Mouse (Mus musculus) ES-Bruce4 (cell line): ENCODE results near the gene Atxn2. TPM values are rescaled to one million over a fixed set of nuclear protein-coding genes. Genes with fewer than 3 reads are reported as not detected.
A peak's percentile ranks its signal among the peaks of the same experiment; 100 is the strongest.

Experiments used
- H3K27ac ChIP-seq: 2 replicates; pipeline ENCODE4 v1.5.1; 2012; ENCODE audit warnings: low read length, inconsistent platforms; ENCODE audit not compliant: insufficient read depth
- H3K27me3 ChIP-seq: 2 replicates; pipeline ENCODE4 v1.6.1; 2012; ENCODE audit warnings: mild to moderate bottlenecking, low read length, inconsistent platforms; ENCODE audit not compliant: control insufficient read depth, poor library complexity, insufficient read depth, severe bottlenecking
- H3K36me3 ChIP-seq: 2 replicates; pipeline ENCODE4 v1.6.1; 2012; ENCODE audit warnings: inconsistent platforms, mild to moderate bottlenecking, low read length, moderate library complexity; ENCODE audit not compliant: control insufficient read depth, poor library complexity, insufficient read depth, severe bottlenecking
- H3K4me1 ChIP-seq: one replicate; pipeline ENCODE4 v1.8.1; 2011; ENCODE audit warnings: low read length; ENCODE audit not compliant: control insufficient read depth, insufficient read depth
- H3K4me3 ChIP-seq: 2 replicates; pipeline ENCODE4 v1.5.1; 2011; ENCODE audit warnings: low read depth, mild to moderate bottlenecking, low read length
- H3K9ac ChIP-seq: 2 replicates; pipeline ENCODE4 v1.6.1; 2012; ENCODE audit warnings: low read depth, mild to moderate bottlenecking, inconsistent platforms; ENCODE audit not compliant: poor library complexity, severe bottlenecking
- H3K9me3 ChIP-seq: replicated peaks from 2 replicates; pipeline ENCODE4 v1.6.1; 2012; ENCODE audit warnings: mild to moderate bottlenecking, low read length, inconsistent platforms; ENCODE audit not compliant: control insufficient read depth, poor library complexity, insufficient read depth, severe bottlenecking
- CTCF ChIP-seq: IDR thresholded peaks from one replicate; pipeline ENCODE4 v1.8.1; 2011; ENCODE audit warnings: low read depth, low read length
- EP300 ChIP-seq: IDR thresholded peaks from 2 replicates; pipeline ENCODE4 v1.6.1; 2011; ENCODE audit warnings: low read depth, low read length; ENCODE audit not compliant: insufficient read depth
- POLR2A ChIP-seq: IDR thresholded peaks from one replicate; pipeline ENCODE4 v1.8.1; 2011; ENCODE audit warnings: low read length; ENCODE audit not compliant: insufficient read depth
- polyA plus RNA-seq: library from polyadenylated mRNA; stranded (reverse); fragments of >200 nt; gene quantifications from 2 replicates; pipeline ENCODE4 v1.2.4, GENCODE M21; 2011; ENCODE audit warnings: low read depth; ENCODE audit not compliant: missing spikeins, insufficient read depth, insufficient read length

Atxn2 gene
- polyA plus RNA-seq, 1 experiment = 284 TPM

GRCm38 (mm10) chr5:121714331-121714730 is 3.2 kb downstream of the Atxn2 start:
- Histone ChIP-seq H3K36me3 (0 out of 2 replicates have a peak, but pooled peaks cover 4% of the 10 kb centered on the region), H3K27me3 (no peaks in the 10 kb centered on the region), H3K27ac (no peak overlapping the region), H3K4me3 (no peak overlapping the region), H3K9ac (no peak overlapping the region), H3K9me3 (no peaks in the 10 kb centered on the region), H3K4me1 (peaks cover 5% of the 10 kb centered on the region)
- TF ChIP-seq EP300 (peak; percentile 15; the same call in 1 of the 2 replicates), CTCF (no peak), POLR2A (no peak)

DNA sequence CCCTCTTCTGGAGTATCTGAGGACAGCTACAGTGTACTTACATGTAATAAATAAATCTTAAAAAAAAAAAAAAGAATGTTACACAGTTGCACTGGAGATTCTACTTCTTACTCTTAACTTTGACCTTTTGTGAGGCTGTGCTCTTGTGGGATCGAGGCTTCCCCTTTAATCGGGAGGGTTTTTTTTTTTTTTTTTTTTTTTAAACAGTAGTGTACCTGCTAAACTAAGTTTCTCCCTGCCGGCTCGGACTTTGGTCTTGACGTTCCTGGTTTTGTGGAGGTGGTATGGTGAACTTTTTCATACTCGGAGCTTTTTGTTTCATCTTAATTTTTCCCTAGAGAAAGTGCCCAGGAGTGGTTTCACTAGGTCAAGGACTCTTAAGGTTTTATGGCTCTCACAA is 3.8 kb downstream of the Atxn2 start:
- no peak overlapping the region for H3K4me3 ChIP-seq
- H3K4me1 ChIP-seq = peaks cover 5% of the 10 kb centered on the region
- H3K9me3 ChIP-seq = no peaks in the 10 kb centered on the region
- no peaks in the 10 kb centered on the region for H3K27me3 ChIP-seq
- H3K36me3 ChIP-seq = 0 out of 2 replicates have a peak, but pooled peaks cover 4% of the 10 kb centered on the region
- no peak overlapping the region for H3K27ac ChIP-seq
- no peak for TF ChIP-seq CTCF
- no peak for TF ChIP-seq EP300
- no peak for TF ChIP-seq POLR2A
- H3K9ac ChIP-seq = no peak overlapping the region

GRCm38 (mm10) chr5:121718462-121718861 is 7.3 kb downstream of the Atxn2 start:
- TF ChIP-seq EP300 = no peak
- H3K36me3 ChIP-seq = 0 out of 2 replicates have a peak, but pooled peaks cover 4% of the 10 kb centered on the region
- H3K9me3 ChIP-seq = no peaks in the 10 kb centered on the region
- no peak overlapping the region for H3K4me3 ChIP-seq
- H3K9ac ChIP-seq = no peak overlapping the region
- H3K27ac ChIP-seq = no peak overlapping the region
- peaks cover 5% of the 10 kb centered on the region for H3K4me1 ChIP-seq
- H3K27me3 ChIP-seq = no peaks in the 10 kb centered on the region

- TF ChIP-seq CTCF (peak; percentile 42), EP300 (no peak)
These were observed 9.9 kb downstream of the Atxn2 start for GRCm38 (mm10) chr5:121720888-121721585.

DNA sequence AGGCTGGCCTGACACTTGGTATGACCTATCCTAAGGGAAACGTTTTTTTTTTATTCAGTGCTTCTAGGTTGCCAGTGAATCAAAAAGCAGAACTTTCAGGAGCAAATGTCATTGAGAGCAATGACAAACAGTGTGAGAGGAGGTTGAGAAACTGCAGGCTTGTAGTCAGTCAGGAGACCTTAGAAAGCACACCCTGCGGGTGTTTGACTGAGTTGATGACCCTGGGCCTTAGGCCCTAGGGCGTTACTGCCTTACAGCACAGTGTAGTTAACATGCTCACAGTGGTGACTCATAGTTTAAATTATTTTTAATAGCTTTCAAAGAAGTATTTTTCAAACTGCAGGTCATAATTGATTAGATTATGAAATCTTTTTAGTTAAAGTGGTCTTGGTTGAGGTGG is 10.7 kb downstream of the Atxn2 start:
- Histone ChIP-seq H3K27ac (no peak overlapping the region), H3K36me3 (peaks cover 9% of the 10 kb centered on the region), H3K9ac (no peak overlapping the region), H3K27me3 (no peaks in the 10 kb centered on the region), H3K4me1 (peaks cover 3% of the 10 kb centered on the region), H3K9me3 (no peaks in the 10 kb centered on the region), H3K4me3 (no peak overlapping the region)
- TF ChIP-seq POLR2A = no peak
- TF ChIP-seq CTCF = no peak
- no peak for TF ChIP-seq EP300

More at GRCm38 (mm10) chr5:121720888-121721585, 9.9 kb downstream of the Atxn2 start:
- H3K4me3 ChIP-seq = no peak overlapping the region
- peaks cover 3% of the 10 kb centered on the region for H3K4me1 ChIP-seq
- H3K27ac ChIP-seq = no peak overlapping the region
- peaks cover 8% of the 10 kb centered on the region; the same call in 1 of the 2 replicates for H3K36me3 ChIP-seq
- H3K9ac ChIP-seq = no peak overlapping the region
- H3K9me3 ChIP-seq = no peaks in the 10 kb centered on the region
- H3K27me3 ChIP-seq = no peaks in the 10 kb centered on the region

DNA sequence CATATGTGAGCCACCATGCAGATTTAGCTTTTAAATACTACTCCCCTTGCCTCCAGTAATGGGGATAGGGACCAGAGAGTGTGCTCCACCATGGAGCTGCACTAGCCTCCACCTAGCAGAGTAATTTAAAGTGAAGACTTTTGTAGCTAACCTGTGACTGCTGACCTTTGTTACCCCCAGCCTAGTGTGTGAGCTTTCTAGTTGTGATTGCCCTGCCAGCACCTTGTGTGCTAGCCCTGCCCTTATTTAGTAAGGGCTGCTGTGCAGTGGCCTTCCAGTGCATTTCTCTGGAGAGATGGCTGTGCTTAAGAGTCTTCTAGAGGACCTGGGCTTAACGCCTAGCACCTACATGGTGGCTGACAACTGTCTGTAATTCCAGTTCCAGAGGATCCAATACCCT is 13.5 kb downstream of the Atxn2 start:
- no peaks in the 10 kb centered on the region for H3K27me3 ChIP-seq
- H3K4me1 ChIP-seq = no peaks in the 10 kb centered on the region
- peaks cover 10% of the 10 kb centered on the region for H3K36me3 ChIP-seq
- TF ChIP-seq POLR2A = no peak
- no peak for TF ChIP-seq EP300
- no peak for TF ChIP-seq CTCF
- no peak overlapping the region for H3K9ac ChIP-seq
- no peak overlapping the region for H3K27ac ChIP-seq
- no peak overlapping the region for H3K4me3 ChIP-seq
- no peaks in the 10 kb centered on the region for H3K9me3 ChIP-seq
